Mouse (Mus musculus) spleen, adult 10 weeks (tissue): ENCODE data around the gene Thop1. TPM values are rescaled to one million over a fixed set of nuclear protein-coding genes. Genes with fewer than 3 reads are reported as not detected.

Source experiments
- polyA plus RNA-seq: library from polyadenylated mRNA; stranded (reverse); fragments of 350-450 nt; fragmentation: Illumina TruSeq; extraction: RNeasy Lipid Tissue Mini Kit (QIAGEN cat#74804); gene quantifications from one replicate; pipeline ENCODE4 v1.2.3, GENCODE M21; 2015; ENCODE audit warnings: low replicate concordance; ENCODE audit not compliant: insufficient read depth

The Thop1 gene
- 4.1 TPM for polyA plus RNA-seq

DNA sequence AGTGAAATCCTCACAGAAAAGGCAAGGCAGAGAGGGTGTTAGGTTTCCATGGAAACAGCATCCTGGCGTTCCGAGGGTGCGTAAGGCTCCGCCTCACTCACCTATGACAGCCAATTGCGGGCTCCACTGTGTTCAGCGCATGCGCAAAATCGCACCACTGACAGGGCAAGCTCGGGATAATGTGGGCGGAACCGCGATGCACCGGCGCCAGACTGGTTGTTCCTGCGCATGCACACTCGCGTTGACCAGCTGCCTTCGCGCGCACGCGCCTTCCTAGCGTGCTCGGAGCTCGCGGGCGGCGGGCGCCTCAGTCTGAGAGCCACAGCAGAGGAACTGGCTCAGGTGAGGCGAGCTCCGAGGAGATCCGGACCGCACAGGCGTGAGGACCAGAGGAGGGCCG lies at the start of gene Thop1:
Thop1 (plus strand) TSS at position 200 of the 400 bp plus-strand sequence.

DNA sequence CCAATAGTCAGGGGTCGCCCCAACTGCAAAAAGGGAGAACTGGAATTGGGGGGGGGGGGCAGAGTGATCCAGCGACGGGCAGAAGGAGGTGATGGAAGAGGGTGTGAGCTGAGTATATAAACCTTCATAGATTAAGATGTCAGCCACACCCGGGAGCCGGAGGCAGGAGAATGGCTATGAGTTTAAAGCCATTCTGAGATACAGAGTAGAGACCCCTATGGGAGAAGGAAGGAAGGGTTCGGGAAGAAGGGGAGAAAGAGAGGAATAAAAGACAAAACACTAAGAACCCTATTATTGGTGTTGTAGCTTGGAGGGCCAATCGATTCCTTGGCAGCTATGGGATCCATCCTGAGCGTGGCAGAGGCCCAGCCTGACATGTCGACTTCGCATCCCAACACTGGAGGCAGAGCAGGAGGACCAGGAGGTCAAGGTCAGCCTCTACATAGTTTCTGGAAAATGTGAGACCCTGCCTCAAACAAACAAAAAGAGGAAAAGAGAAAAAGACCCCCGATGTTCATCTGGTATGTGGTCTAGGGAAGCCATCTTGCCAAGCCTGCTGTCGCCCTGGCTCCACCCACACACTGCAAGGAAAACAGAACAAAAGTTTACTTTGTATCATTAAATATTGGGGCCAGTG lies 44.1 kb upstream of the Thop1 start, which contains the start of gene Diras1:
Diras1 (minus strand) TSS at position 24 of the 637 bp plus-strand sequence.

DNA sequence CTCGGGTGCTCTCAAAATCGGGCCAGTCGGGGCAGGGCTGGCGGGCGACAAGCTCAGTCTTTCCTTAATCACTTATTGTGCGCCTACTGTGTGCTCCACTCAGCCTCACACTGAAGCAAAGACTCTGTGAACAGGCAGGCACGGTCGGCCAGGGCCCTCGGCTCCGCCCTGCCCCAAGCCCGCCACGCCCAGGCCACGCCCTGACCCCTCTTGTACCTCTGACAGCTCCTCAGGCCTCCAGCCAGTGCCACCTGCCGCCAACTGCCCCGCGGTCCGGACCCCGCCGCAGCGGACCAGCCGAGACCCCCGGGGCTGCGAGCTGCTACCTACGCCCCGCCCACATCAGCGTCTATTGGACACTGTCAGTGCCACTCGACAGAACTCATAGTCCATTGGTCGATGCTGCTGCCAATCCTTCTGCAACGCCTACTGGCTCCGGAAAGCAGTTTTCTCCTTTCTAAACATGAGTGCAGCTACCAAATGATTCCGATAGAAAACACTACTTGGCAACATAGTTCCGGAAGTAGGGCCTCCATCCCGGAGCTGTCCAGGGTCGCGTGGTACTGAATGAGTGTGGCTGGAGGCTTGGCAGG lies 32.8 kb upstream of the Thop1 start, which contains the start of gene Slc39a3:
Slc39a3 (minus strand) TSS at position 439 of the 593 bp plus-strand sequence.

DNA sequence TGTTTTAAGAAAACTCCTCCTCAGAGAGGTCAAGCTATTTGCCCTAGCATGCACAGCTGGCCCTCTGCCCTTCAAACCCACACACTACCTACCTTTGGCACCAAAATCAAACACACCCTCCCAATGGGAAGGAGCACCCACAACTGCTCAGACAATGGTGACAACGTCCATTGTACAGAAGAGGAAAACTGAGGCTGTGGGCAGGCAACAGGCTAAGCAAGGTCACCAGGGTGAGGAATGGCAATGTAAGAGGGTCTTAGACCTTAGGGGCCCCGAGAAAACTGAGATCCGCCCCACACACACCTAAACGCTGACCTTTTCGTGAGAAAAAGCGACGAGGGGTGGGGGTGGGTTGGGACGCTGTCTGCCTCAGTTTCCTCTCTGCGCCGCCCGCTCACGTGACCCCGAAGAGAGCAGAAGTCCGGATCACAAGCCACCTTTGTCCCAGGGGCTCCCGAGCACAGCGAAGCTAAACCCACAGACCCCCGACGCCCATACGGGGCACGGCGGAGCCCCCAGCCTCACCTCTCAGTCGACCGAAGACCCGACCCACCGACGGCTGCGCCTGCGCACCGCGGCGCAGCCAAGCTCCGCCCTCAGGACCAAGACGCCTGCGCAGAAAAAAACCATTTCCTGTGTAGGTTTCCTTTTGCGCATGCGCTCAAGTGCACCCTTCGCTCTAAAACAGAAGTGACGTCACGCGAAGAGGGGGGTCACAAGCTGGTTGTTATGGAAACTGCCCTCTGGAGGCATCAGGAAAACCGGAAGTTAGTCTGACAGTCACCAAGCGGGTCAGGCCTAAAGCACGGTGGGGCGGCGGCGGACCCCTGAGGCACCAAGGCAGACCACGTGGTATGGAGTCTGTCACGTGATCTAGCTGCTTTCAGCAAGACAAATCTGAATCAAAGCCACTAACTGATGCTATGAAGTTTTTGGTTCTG lies 10.0 kb upstream of the Thop1 start, which contains the start of gene Sgta:
Sgta (minus strand) TSS at position 579 of the 941 bp plus-strand sequence.

DNA sequence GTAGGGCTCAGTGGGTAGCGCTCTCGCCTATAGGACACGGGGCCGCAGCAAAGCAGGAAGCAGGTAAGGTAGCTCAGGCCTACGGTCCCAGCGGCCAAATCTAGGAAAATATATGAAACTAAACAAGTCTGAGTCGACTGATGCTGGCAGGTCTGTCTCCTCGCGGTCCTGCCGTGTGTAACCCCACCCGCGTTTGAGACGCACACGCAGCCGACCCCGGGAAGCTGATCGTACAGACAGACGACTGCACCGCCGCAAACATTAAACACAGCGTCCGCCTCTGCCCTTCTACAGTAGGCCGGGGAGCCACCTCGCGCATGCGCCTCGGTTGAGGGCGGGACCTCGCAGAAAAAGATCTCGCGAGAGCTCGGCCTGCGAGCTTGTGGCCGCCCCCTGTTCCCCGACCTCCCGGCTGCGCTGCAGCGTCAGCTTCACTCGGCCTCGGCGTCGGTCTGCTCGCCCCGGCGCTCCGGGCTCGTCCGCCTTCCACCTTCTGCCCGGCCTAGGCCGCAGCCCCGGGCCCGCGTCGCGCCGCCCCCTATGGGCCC lies 35.8 kb downstream of the Thop1 start, which contains the start of gene Map2k2:
Map2k2 (plus strand) TSS at position 351 of the 548 bp plus-strand sequence.

Other genes starting within 250 kb of the Thop1 start
- 388 TPM for gene Oaz1, start 243.4 kb upstream of the Thop1 start, polyA plus RNA-seq
- not detected for gene Lingo3, start 226.0 kb upstream of the Thop1 start, polyA plus RNA-seq
- 34.9 TPM for gene Lsm7, start 214.8 kb upstream of the Thop1 start, polyA plus RNA-seq
- gene Sppl2b, start 214.8 kb upstream of the Thop1 start, polyA plus RNA-seq = 7.5 TPM
- gene Tmprss9, start 198.2 kb upstream of the Thop1 start, polyA plus RNA-seq = not detected
- 5.7 TPM for gene Timm13, start 169.1 kb upstream of the Thop1 start, polyA plus RNA-seq
- gene Lmnb2, start 151.8 kb upstream of the Thop1 start, polyA plus RNA-seq = 3.4 TPM
- 15.7 TPM for gene Gadd45b, start 140.0 kb upstream of the Thop1 start, polyA plus RNA-seq
- gene Gng7, start 55.1 kb upstream of the Thop1 start, polyA plus RNA-seq = 1.0 TPM
- gene Diras1, start 44.4 kb upstream of the Thop1 start, polyA plus RNA-seq = not detected
- 3.3 TPM for gene Slc39a3, start 32.6 kb upstream of the Thop1 start, polyA plus RNA-seq
- 21.1 TPM for gene Sgta, start 9.9 kb upstream of the Thop1 start, polyA plus RNA-seq
- gene Creb3l3, start 28.8 kb downstream of the Thop1 start, polyA plus RNA-seq = not detected
- 27.7 TPM for gene Map2k2, start 35.9 kb downstream of the Thop1 start, polyA plus RNA-seq
- gene Zbtb7a, start 65.2 kb downstream of the Thop1 start, polyA plus RNA-seq = 14.0 TPM
- 10.8 TPM for gene Pias4, start 97.9 kb downstream of the Thop1 start, polyA plus RNA-seq
- gene Eef2, start 106.6 kb downstream of the Thop1 start, polyA plus RNA-seq = 451 TPM
- 8.6 TPM for gene Dapk3, start 113.0 kb downstream of the Thop1 start, polyA plus RNA-seq
- not detected for gene 4930442H23Rik, start 113.8 kb downstream of the Thop1 start, polyA plus RNA-seq
- not detected for gene Nmrk2, start 132.0 kb downstream of the Thop1 start, polyA plus RNA-seq
- 1.2 TPM for gene Atcay, start 160.8 kb downstream of the Thop1 start, polyA plus RNA-seq
- gene Zfr2, start 163.1 kb downstream of the Thop1 start, polyA plus RNA-seq = 1.5 TPM
- gene Matk, start 182.9 kb downstream of the Thop1 start, polyA plus RNA-seq = 4.6 TPM
- gene Mrpl54, start 196.9 kb downstream of the Thop1 start, polyA plus RNA-seq = 28.9 TPM
- 11.9 TPM for gene Apba3, start 196.9 kb downstream of the Thop1 start, polyA plus RNA-seq
- 2.6 TPM for gene Tjp3, start 221.5 kb downstream of the Thop1 start, polyA plus RNA-seq
- 26.7 TPM for gene Pip5k1c, start 222.9 kb downstream of the Thop1 start, polyA plus RNA-seq